Mouse (Mus musculus) MEL (cell line): ENCODE results near the gene Prodh2.

Experiments
- CTCF ChIP-seq, 3 experiments: IDR thresholded peaks in 2 of 3; conservative IDR thresholded peaks in 1 of 3; 2 replicates each; pipeline ENCODE4 v1.5.1; 2011 to 2012; ENCODE audit warnings: low read length in 3 of 3, low read depth in 2 of 3, mild to moderate bottlenecking in 2 of 3, improper control_type of control experiment in 1 of 3, inconsistent platforms in 1 of 3, mixed read lengths in 1 of 3, moderate library complexity in 1 of 3; ENCODE audit not compliant: control insufficient read depth in 1 of 3, insufficient read depth in 1 of 3, poor library complexity in 1 of 3, severe bottlenecking in 1 of 3
- ZC3H11A ChIP-seq: IDR thresholded peaks from 2 replicates; pipeline ENCODE4 v1.6.1; 2012; ENCODE audit warnings: low read depth, mild to moderate bottlenecking, inconsistent platforms, low read length, improper control_type of control experiment

DNA sequence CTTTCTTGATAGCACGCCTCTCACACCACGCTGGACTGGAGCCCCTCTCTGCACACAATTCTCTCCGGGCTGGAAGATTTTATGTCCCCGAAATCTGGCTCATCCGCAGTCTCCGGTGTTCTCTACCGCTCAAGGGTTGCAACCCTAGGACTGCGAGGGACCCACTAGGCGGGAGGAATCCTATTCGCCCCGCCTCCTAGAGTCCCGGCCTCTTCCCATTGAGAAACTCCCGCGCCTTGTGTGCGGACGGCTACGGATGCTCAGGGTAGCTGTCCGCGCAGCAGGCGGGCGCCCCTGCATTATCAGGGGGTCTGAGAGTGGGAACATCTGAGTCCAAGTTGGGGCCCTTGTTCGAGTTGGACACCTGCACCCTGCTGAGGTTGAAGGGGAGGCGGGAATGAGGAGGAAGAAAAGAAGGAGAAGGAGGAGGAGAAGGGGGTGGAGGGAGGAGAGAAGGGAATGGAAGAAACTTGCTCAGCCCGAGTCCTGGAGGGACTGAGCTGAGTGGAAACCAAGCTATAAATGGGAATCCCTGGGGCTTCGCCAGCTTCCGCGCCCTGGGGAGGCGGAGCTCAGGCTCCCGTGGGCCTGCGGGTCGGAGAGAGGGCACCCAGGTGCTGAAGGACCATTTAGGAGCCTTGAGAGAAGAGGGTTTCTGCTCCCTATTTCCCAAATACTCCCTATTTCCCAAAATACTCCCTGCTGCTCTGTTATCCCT lies 36.4 kb upstream of the Prodh2 start:
- no peak for TF ChIP-seq ZC3H11A
- no peak for TF ChIP-seq CTCF (IDR thresholded peaks at IDR 0.05 in 2 of 3, conservative IDR thresholded peaks at IDR 0.05 in 1 of 3; ENCODE audit: control insufficient read depth in 1 of 3, insufficient read depth in 1 of 3, low read depth in 2 of 3, low read length in 3 of 3, poor library complexity in 1 of 3, severe bottlenecking in 1 of 3)
